Mouse (Mus musculus) testis, postnatal 10 days (tissue): ENCODE measurements around the gene Myo9b.
"Not testable (repeated sequence)": the region's sequence is repeated elsewhere in the genome, so short reads cannot be mapped to it uniquely, and the experiment has no call there.

ENCODE experiments used
- DNase-seq: peaks from one replicate; pipeline ENCODE4 v3.0.0; 2021; ENCODE audit warnings: low spot score

The Myo9b gene

DNA sequence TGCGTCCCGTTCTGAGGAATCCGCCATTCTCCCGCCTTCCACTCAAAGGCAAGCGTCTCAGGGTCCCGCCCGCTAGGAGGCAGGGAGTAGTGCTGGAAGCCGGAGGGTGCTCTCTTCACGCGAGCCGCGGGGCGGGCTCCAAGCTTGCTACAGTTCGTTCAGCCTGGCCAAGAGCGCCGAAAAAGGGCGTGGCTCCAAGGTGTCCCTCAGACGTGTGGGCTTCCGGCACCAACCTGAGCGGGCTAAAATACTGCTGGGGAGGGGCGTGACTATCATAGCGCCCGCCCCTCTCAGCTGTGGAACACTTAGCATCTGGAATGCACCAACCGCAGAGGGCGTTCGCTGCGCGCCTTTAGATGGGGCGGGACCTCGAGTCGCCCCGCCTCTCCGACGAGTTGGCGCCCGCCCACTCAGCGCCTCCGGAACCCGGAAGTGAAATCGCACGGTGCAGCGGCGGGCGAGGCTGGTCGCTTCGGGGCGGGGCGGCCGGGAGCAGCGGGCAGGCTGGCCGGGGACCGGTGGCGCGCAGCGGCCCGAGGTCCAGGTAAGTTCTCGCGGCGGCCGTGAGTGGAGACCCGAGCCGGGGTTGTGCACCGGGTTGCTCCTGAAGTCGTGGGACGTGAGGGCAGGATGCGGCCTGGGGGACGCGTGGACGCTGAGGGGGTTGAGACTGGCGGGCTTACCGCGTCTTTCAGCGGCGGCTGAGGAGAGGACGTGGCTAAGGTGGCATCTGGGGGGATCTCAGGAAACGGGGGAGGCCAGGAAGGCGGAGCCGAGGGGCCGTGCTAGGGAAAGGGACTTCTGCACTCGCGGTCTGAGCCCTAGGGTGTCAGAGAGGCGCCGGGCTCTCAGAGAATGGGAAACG is at the start of gene Myo9b, which contains the start of gene Haus8:
TSS of gene Myo9b (plus strand) at position 429 of the 865 bp plus-strand sequence.
TSS of gene Haus8 (minus strand) at position 649 of the 865 bp plus-strand sequence.
- peak; percentile 98 for DNase-seq

DNA sequence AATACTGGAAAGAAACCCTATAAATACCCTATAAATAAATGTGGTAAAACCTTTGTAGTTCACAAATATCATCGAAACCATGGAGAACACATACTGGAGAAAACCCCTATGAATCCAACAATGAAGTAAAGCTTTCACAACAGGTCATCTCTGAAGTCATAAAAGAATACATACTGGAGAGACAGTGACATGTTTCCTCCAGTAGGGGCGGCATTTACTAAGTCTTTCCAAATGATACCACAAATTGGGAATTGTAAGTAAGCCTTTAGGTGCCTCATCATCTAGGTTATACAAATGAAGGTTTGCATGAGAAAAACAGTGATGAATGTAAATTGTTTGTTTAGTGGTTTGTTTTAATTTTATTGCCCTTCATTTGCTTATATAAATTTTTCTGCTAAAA is 48.0 kb upstream of the Myo9b start:
- DNase-seq = no peak

GRCm38 (mm10) chr8:71242757-71243156 is 29.8 kb upstream of the Myo9b start:
- DNase-seq = no peak

GRCm38 (mm10) chr8:71248203-71248602 is 24.3 kb upstream of the Myo9b start:
- no peak for DNase-seq

DNA sequence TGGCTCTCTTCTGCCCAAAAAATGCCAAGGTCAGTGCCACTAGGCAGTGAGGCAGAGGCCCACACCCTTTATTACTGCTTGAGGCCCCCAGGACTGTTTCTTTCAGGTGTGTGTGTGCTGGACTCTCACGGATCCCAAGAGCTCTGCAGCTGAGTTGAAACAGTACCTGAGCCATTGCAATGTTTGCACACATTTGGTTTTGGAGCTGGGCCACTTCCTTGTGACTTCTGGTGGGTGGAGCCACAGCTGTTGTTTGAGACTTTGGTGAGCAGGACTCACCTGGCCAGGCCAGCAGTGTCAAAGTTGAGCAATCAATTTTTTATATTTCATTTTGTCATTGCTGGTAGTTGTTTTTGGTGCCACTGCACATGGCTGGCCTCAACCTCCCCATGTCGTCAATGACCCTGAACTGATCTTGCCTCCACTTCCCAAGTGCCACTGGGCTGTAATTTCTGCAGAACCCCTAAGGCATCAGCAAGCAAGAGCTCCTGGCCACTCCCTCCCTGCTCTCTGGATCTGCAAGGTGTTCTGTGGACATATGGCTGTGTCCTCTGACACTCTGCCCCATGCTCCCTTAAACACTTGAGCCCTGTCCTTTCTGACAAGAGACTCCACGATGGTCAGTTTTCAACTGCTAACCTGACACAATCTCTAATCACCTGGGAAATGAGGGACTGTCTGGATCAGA is 15.8 kb upstream of the Myo9b start:
- no peak for DNase-seq

DNA sequence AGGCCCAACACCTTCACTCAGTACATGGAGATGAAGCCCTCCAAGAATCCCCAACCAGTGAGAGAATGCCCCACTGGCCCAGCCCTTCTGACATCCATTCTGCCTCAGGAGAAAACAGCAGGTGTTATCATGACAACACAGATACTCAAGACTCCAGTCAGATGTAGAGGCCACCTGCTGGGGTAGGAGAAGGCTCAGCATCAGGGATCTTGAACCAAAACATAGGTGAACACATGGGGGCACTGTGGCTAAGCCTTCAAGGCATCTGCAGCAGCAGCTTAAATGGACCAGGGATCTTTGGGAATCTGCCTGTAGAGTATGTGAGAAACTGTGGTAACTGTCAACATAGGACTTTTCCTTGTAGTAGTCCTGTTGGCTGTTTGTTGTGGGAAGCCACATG is 11.3 kb upstream of the Myo9b start:
- DNase-seq = no peak

GRCm38 (mm10) chr8:71267690-71268089 is 4.8 kb upstream of the Myo9b start:
- DNase-seq = peak; percentile 37

DNA sequence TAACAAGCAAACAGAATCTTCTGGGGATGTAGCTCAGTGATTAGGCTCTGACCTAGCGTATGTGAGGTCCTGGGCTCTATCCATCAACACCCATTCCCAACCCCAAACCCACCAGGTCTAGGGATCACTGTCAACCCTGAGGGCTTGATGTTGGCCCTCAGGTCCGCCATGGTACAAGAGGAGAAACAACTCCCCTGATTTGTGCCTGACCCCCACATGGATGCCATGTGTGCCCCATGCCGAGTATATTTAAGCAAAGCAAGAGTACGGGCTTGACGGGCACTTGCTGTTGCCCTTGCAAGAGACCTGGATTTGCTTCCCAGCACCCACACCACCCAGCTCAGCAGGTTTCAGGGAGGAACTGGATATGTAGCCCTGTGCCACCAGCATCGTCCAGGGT is 4.2 kb upstream of the Myo9b start:
- peak; percentile 17 for DNase-seq

- DNase-seq = no peak
These were observed 884 bp upstream of the Myo9b start for GRCm38 (mm10) chr8:71271630-71272029.

- peak; percentile 70 for DNase-seq
These were observed 617 bp downstream of the Myo9b start for GRCm38 (mm10) chr8:71273151-71273510.

DNA sequence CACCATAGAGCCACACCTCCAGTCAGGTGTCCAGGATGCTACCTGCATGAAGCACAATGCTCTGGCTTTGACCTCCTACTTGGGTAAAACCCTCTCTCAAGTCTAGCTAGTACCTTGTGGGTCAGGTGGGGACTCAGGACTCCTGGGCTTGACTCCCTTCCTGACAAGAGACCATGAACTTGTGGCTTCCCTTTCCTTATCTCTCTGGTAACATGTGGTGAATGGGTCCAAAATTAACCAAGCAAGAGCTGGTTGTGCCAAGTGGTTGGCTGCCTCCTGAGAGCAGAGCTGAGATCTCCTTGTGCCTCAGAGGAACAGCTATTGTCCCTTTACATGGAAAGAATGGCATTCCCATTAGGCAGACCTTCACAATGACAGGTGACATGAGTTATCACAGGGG is 2.0 kb downstream of the Myo9b start:
- DNase-seq = no peak

- no peak for DNase-seq
These were observed 3.7 kb downstream of the Myo9b start for GRCm38 (mm10) chr8:71276166-71276565.

- DNase-seq = not testable (repeated sequence)
These were observed 6.9 kb downstream of the Myo9b start for GRCm38 (mm10) chr8:71279409-71279808.

- not testable (repeated sequence) for DNase-seq
These were observed 9.2 kb downstream of the Myo9b start for GRCm38 (mm10) chr8:71281731-71282130.

DNA sequence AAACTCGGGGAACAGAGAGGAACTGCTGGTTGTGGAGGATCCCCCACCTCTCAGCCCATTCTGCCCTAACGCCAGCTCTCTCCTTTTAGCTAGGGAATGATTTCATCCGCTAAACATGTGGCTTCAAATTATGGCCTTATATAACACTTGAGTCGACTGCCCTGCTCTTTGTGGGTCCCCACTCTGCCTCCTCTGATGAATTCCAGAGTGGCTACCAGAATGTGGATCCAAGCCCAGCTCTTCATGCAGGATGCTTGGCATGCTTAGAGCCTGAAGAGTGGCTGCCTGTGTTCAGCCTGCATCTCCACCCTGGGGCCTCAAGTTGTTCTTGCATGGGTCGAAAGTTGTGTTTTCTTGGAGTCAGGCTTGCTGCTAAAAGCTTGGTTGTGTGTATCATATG is 10.1 kb downstream of the Myo9b start:
- DNase-seq = no peak

DNA sequence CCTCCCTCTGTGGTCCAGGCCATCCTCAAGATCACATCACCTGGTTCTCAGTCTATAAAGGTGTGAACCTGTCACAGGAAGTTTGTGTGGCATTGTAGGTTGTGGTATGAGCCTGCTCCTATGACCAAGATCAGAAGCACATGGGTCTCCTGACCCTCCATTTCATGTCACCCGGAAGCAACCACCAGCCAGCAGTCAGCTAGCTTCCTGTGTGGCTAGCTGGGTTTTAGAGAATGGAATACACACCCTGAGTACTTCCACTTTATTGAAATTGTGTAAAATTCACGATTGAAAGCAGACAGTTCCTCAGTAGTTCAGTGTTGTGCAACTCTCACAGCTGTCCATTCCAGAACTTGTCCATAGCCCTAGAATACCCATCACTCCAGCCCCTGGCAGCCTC is 13.7 kb downstream of the Myo9b start:
- not testable (repeated sequence) for DNase-seq

DNA sequence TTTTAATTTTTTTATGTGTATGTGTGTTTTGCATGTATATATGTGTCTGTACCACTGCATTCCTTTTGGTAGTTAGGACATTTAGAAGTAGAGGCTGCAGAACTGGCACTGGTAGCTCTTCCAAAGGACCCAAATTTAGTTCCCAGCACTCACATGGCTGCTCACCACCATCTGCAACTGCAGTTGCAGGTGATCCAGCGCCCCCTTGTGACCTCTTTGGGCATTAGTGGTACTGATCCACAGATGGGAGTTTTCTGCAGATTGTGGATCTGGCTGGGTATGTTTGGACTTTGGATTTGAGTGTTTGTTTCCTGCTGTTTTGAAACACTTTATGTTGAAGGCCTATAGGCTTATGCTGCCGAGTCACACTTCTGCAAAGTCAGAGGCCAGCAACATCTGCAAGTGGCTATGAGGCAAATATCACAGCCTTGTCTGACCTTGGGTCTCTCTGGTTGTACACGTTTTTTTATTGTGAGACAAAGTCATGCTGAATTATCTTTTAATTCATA is 16.0 kb downstream of the Myo9b start:
- DNase-seq = no peak

DNA sequence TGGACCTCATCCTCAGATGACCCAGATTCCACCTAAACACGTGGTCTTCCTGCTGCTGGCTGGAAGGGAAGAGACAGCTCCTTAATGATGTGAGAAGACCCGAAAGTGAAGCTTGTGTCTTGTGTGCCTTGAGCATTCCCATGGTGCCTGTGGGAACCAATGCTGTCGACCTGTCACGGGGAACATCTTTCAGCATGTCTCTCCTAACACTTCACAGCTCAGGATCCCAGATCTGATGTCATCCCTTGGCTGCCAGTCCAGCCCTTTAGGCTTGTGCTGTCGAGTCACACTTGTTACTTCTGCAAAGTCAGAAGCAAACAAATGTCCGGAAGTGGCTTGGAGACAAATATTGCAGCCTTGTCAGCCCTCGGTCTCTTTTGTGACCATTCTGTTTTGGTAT is 16.6 kb downstream of the Myo9b start:
- DNase-seq = no peak

DNA sequence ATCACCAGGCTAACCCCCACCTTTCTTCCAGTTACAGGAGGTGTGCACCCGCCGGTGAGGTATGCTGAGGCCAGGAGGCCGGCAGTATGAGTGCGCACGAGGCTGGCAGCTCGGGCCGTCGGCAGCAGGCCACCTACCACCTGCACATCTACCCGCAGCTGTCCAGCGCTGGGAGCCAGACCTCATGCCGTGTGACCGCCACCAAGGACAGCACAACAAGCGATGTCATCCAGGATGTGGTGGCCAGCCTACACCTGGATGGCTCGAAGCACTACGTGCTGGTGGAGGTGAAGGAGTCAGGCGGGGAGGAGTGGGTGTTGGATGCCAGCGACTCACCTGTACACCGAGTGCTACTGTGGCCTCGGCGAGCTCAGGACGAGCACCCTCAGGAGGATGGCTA is 17.7 kb downstream of the Myo9b start:
- DNase-seq = no peak

DNA sequence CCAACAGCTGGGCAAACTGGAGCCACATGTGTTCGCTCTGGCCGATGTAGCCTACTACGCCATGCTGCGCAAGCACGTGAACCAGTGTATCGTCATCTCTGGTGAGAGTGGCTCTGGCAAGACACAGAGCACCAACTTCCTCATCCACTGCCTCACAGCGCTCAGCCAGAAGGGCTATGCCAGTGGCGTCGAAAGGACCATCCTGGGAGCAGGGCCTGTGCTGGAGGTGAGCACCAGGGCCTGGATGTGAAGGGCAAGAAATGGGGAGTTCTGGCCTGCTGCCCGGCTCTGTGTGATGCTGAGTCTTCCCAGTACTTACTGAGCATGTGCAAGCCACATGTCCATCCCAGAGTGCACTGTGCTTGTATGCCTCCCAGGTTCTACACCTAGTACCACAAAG is 18.4 kb downstream of the Myo9b start:
- no peak for DNase-seq

DNA sequence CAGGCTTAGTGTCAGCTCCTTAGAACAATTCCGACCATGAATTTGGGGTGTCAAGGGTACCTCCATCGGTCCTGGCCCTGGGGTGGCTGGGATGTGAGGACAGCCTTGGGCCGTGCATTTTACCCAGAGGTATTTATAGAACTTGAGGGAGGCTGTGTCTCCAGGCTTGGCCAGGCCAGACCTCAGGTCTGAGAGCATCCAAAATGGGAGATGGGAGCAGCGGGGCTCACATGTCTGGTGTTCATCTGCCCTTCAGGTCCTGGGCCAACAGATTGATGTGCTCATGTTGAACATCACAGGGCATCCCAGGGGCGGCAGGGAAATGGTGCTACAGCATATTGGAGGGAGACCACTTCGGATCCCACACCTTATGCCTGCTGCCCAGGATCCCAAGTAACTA is 18.8 kb downstream of the Myo9b start:
- no peak for DNase-seq

DNA sequence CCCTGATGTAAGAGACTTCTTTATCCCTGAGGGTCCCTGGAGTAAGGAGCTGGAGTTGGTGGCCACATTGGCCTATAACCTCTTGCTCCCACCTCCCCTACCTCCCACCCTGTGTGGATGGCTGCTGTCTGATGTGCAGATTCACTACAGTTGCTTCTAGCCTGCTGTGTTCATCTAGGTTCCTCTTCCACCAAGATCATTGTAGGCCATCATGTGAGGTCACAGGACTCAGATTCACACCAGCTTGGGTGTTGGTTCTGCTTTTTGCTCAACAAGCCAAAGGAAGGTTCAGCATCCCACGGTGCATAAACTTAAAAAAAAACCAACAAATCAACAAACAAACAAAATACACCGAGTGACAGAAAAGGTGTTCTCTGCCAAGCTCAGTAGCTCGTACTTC is 21.4 kb downstream of the Myo9b start:
- DNase-seq = not testable (repeated sequence)

DNA sequence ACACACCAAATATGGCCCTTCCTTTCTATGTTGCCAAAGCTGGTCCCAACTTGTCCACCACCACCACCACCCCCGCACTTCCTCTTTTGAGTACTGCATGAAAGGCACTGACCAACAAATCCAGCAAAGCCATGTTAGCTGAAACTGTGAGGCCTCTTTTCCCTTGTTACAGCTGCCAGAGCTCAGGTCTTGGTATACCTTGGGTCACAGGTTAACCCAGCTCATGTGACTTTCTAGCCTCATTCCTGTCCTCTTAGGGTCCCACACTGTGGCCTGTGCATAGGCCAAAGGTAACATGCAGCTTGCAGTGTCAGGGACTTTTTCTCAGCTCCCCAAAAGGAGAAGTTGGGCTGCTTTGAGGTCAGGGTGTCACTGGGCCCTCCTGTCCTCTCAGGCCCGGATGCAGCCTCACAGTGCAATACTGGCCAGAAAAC is 23.7 kb downstream of the Myo9b start:
- DNase-seq = no peak
